Mouse (Mus musculus) right cerebral cortex, postnatal 10 days (tissue): ENCODE measurements at regions not wholly inside any gene's neighbourhood (a gene's known extent, or its start where the extent isn't known, plus 50 kb on each side); places are given as distances from the start of the nearest gene placed in this dataset.
A peak's percentile ranks its signal among the peaks of the same experiment; 100 is the strongest.

ENCODE experiments used
- DNase-seq, 2 experiments: peaks; one replicate each; pipeline ENCODE4 v3.0.0; 2021; ENCODE audit warnings: low spot score in 2 of 2

GRCm38 (mm10) chr12:32489415-32490139 is 111.1 kb downstream of the Ccdc71l start:
- no peak for DNase-seq

- no peak for DNase-seq
Measured at GRCm38 (mm10) chr12:32504196-32504595, 125.7 kb downstream of the Ccdc71l start.

- no peak for DNase-seq
Measured at GRCm38 (mm10) chr12:32508671-32509070, 130.2 kb downstream of the Ccdc71l start.

DNA sequence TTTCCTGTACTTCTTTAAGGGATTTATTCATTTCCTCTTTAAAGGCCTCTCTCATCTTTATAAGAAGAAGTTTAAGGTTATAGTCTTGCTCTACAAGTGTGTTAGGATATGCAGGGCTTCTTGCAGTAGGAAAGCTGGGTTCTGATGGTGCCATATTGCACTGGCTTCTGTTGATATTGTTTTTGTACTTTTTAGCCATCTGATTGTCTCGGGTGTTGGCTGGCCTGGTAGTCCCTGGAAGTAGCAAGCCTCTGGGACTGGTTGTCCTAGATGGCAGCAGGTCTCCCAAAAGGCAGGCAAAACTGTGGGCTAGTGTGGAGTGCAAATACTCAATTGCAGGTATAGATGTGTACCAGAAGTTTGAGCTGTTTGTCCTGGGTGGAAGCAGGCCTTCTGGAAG is 147.1 kb downstream of the Ccdc71l start:
- DNase-seq, result no peak

DNA sequence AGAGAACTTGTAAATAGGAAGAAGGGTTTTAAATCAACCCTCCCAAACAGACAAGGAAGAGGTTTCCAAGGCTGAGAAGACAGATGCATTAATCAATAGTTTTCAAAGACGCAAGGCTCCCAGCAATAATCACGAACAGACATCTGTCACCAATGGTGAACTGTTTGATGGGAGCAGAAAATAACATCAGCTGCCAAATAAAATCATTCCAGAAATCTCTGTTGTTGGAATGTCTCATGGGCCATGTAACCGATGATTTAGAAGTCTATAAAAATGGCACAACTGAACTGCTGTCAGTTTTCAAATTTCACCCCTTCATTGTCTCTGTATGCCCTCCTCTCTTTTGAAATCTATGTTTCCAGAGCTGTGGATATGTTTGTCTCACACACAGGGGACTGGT is 152.7 kb downstream of the Ccdc71l start:
- DNase-seq, result no peak

- DNase-seq, result no peak
Measured at GRCm38 (mm10) chr12:32533641-32534040, 155.1 kb downstream of the Ccdc71l start.

DNA sequence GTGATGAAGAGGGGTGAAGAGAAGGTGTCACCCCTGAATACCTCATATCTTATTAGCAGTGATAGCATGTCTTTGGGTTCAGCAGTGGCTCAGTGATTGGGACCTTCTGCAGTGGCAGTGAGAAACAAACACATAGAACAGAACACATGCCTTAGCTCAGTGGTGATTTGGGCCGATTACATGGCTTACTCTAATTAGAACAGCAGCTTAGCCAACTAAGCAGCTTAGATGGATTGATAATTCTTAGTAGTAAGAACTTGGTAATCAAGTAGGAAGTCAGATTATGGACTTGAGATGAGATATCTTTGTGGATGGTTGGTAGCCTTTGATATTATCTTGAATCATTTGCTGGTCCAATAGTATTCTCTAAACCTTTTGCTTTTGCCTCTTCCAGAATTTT is 167.0 kb downstream of the Ccdc71l start:
- no peak for DNase-seq

- no peak for DNase-seq
Measured at GRCm38 (mm10) chr12:32546356-32546755, 167.9 kb downstream of the Ccdc71l start.

DNA sequence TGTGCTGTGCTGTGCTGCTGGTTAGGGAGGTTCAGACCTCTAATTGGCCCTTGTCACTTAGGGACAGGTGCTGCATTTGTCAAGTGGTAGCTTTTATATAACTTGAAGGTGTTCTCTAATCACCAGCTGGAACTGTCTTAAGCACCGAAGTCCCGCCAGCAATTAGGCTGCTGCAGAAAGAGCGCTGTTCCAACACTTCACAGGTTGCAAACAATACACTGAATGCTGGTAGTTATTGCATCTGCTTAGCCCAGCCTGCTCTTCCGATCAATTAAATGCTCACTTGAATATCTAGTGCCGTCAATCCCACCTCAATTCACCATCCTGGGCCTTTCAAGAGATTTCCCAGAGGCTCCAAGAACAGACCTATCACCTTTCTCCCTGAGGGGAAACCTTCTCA is 175.3 kb downstream of the Ccdc71l start:
- DNase-seq, result no peak

DNA sequence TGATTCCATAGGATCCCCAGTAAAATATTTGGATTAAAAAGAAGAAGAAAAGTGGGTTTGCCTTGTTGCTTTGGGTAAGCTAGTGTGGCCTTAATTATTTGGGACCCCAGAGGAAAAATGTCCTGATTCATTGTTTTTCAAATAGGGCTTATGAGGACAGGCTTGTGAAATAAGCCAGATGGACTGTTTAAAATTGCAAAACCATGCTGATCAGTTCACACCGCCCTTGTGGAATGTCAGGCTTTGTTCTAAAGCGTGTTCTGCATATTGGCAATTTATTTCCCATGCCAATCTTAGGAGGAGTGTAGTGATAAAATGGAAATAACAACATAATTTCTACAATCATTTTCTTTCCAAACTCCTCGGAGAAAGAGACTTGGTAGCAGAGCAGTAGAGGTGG is 189.3 kb downstream of the Ccdc71l start:
- DNase-seq, result no peak

- DNase-seq, result peak in 1 of 2 experiments; percentile 37
Measured at GRCm38 (mm10) chr12:32581304-32581703, 202.8 kb downstream of the Ccdc71l start.

DNA sequence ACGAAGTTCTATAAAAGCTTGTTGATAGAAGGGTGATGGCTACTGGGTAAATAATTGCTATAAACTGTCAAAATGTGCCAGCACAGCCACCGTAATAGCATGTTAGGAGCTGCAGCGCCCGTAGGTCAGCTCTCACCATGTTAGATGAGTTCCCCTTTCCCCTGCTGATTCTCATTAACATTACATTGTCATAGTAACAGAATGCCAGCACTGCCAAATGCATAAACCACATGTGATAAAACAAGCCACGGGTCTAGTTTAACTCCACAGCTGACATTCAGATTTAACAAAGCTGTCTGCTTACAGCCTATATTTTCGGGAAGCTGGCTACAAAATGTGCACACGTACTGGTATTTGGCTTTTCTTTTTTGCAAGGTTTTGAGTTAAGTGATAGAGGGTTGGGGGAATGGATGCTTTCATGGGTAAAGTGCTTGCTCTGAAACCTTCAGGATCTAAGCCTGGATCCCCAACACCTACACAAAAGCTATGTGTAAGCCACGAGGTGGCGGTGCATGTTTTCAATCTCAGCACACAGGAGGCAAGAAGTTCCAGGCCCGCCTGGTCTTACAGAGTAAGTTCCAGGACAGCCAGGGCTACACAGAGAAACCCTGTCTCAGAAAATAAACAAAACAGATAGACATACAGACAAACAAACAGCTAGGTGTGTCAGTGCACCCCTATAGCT is 217.1 kb upstream of the Nampt start:
- DNase-seq, result peak; percentile 27 to 42

DNA sequence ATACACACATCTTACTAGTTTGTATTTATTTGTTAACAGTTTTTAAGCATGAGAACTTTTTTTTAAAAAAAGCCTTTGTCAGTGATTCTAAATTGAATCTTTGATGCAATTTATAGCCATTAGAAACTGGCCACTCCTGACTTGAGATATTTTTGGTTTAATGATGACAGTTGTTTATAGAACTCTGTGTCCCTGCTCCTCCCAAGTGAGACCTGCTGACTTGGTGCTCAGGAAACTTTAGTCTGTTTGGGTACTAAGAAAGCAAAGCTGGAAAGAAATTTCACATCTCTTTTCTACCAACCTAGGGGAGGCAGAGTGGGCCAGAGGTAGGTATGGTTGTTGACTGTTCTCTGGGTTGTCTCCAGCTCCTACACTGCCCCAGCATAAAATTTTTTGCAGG is 214.0 kb upstream of the Nampt start:
- DNase-seq, result no peak

- DNase-seq, result no peak
Measured at GRCm38 (mm10) chr12:32615000-32615399, 204.3 kb upstream of the Nampt start.

GRCm38 (mm10) chr12:32616086-32616485 is 203.3 kb upstream of the Nampt start:
- no peak for DNase-seq

DNA sequence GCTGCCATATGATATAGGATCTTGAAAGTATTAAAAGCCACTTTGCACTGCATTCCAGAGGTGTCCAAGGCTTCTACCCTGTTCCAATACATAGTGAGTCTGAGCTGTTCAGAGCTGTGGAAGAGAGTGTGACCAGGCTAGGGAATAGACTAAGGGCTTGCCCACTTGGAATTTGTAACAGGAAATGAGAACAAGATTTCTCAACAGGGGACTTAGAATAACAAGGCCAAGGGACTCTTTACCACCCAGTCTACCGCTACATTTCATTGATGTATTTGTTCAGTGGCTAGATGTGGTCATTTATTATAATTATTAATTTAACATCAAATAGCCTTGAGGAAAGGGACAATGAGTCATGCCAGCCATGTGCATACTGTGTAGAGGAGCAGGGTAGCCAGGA is 202.3 kb upstream of the Nampt start:
- no peak for DNase-seq

DNA sequence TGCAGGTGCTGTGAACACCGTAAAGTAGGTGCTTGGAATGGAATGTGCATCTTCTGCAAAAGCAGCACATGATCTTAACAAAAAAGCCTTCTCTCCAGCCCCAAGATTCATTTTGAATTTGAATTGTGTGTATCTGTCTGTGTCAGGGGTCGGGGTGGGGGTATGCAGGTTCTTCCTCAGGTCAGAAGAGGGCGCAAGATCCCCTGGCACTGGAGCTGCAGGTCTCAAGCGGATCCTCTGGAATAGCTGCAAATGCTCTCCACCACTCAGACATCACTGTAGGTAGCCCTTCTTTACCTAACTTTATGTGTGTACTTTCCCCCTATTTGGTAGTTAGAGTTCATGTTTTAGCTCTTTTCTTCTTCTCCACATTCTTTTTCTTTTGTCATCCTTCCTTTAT is 199.5 kb upstream of the Nampt start:
- no peak for DNase-seq

DNA sequence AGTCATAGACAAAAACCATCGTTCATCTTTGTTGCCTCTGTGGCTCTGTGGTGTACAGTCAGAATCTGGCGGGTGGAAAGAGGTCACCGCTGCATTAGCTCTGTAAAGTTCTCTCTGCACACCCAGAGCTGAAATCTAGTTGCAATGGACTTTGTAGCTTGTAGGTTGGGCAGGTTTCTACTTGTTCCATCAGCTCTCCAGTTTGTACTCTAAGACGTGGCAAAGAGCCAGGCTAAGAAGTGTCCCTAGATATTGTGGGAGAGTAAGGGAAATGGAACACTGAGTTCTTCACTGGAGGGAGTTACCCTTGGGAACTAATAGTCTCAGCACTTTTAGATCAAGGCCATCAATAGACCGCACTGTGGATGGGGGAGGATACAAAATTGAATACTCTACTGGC is 197.6 kb upstream of the Nampt start:
- DNase-seq, result no peak

DNA sequence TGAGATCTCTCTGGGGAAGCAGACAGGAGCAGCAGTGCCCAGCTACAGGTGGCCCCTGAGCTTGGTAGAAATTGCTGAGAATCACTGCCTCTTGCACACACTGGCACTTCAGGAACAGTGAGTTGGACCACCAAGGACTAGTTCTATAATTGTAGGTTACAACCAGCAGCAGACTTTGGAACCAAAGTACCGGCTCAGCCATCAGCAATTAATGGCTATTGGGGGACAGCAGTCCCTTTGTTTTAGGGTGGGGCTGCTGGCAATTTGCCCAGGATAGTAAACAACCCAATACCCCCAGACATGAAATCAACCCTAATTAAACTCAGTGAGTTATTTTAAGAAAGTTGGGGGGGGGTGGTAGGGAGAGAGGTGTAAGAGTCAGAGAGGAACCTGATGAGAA is 190.8 kb upstream of the Nampt start:
- DNase-seq, result no peak

- peak; percentile 28 to 53 for DNase-seq
Measured at GRCm38 (mm10) chr12:32632935-32633334, 186.4 kb upstream of the Nampt start.

- no peak for DNase-seq
Measured at GRCm38 (mm10) chr12:32635055-32635454, 184.3 kb upstream of the Nampt start.

- DNase-seq, result peak in 1 of 2 experiments; percentile 21
Measured at GRCm38 (mm10) chr12:32637400-32638100, 181.8 kb upstream of the Nampt start.

GRCm38 (mm10) chr12:32640591-32640990 is 178.8 kb upstream of the Nampt start:
- no peak for DNase-seq
